Mouse (Mus musculus) bone marrow, adult 2 months (tissue): Measurements from ENCODE around the gene Hist1h2bm. TPM values are rescaled to one million over a fixed set of nuclear protein-coding genes. Genes with fewer than 3 reads are reported as not detected.
A peak's percentile ranks its signal among the peaks of the same experiment; 100 is the strongest.
"Not testable (repeated sequence)": the region's sequence is repeated elsewhere in the genome, so short reads cannot be mapped to it uniquely, and the experiment has no call there.

ENCODE experiments used
- H3K27ac ChIP-seq: fragments of 200-500 bp; 2 replicates; pipeline ENCODE4 v1.5.1; 2012; ENCODE audit warnings: low read depth, mild to moderate bottlenecking, control low read depth, inconsistent platforms, low read length; ENCODE audit not compliant: control insufficient read depth, poor library complexity, insufficient read depth
- H3K4me1 ChIP-seq: fragments of 200-500 bp; 2 replicates; pipeline ENCODE4 v1.6.1; 2011; ENCODE audit warnings: low read length; ENCODE audit not compliant: control insufficient read depth, insufficient read depth
- H3K4me3 ChIP-seq: fragments of 200-500 bp; replicated peaks from 2 replicates; pipeline ENCODE3; 2011; ENCODE audit warnings: mild to moderate bottlenecking, low read depth, low read length, control low read depth; ENCODE audit not compliant: control insufficient read depth
- CTCF ChIP-seq: fragments of 200-500 bp; IDR thresholded peaks from 2 replicates; pipeline ENCODE4 v1.5.1; 2011; ENCODE audit warnings: low read length, control low read depth; ENCODE audit not compliant: control insufficient read depth, insufficient read depth
- POLR2A ChIP-seq: fragments of 200-500 bp; IDR thresholded peaks from 2 replicates; pipeline ENCODE4 v1.6.1; 2011; ENCODE audit warnings: low read depth, mild to moderate bottlenecking, control low read depth, low read length, borderline replicate concordance; ENCODE audit not compliant: control insufficient read depth
- WGBS: fragments of 180-500 bp; shearing (Covaris S2); methylation state at CpG from one replicate; pipeline ENCODE4 v1.1.7; 2018; 5-methylcytosine and 5-hydroxymethylcytosine counted together
- polyA plus RNA-seq: library from polyadenylated mRNA; stranded (reverse); fragments of >200 nt; gene quantifications from 2 replicates; pipeline ENCODE4 v1.2.4, GENCODE M21; 2011; ENCODE audit warnings: low replicate concordance; ENCODE audit not compliant: missing spikeins, insufficient read depth, insufficient read length

Gene Hist1h2bm
- polyA plus RNA-seq, 1 experiment = 68.6 TPM

GRCm38 (mm10) chr13:21722993-21723836, 1.4 kb downstream of the Hist1h2bm start:
- no peak overlapping the region for H3K4me3 ChIP-seq
- no peak for TF ChIP-seq POLR2A
- TF ChIP-seq CTCF = no peak

GRCm38 (mm10) chr13:21727948-21728572, 6.2 kb downstream of the Hist1h2bm start:
- Histone ChIP-seq H3K27ac (no peak overlapping the region), H3K4me3 (no peak overlapping the region), H3K4me1 (no peaks in the 10 kb centered on the region; the same call in 1 of the 2 replicates)
- TF ChIP-seq CTCF (no peak), POLR2A (no peak)
- WGBS = 75% methylated on average over 11 of the region's 11 CpGs

More at GRCm38 (mm10) chr13:21722993-21723836, 1.4 kb downstream of the Hist1h2bm start:
- 47% methylated on average over 5 of the region's 5 CpGs for WGBS
- H3K4me1 ChIP-seq = no peaks in the 10 kb centered on the region; the same call in 1 of the 2 replicates
- no peak overlapping the region for H3K27ac ChIP-seq

- Histone ChIP-seq H3K4me1 (peaks cover 5% of the 10 kb centered on the region), H3K4me3 (no peak overlapping the region), H3K27ac (no peak overlapping the region)
- WGBS = 73% methylated on average over 1 of the region's 1 CpGs
- TF ChIP-seq POLR2A = no peak
- TF ChIP-seq CTCF = no peak
These were observed 7.7 kb downstream of the Hist1h2bm start for GRCm38 (mm10) chr13:21729544-21729943.

GRCm38 (mm10) chr13:21733466-21733865, 11.6 kb downstream of the Hist1h2bm start:
- Histone ChIP-seq H3K27ac (no peak overlapping the region), H3K4me3 (no peak overlapping the region), H3K4me1 (peaks cover 5% of the 10 kb centered on the region)
- TF ChIP-seq POLR2A (no peak), CTCF (no peak)
- 80% methylated on average over 5 of the region's 5 CpGs for WGBS

GRCm38 (mm10) chr13:21734010-21734905, 12.4 kb downstream of the Hist1h2bm start:
- WGBS = under 1% methylated on average over 21 of the region's 21 CpGs
- TF ChIP-seq POLR2A (no peak), CTCF (peak; percentile 77)

GRCm38 (mm10) chr13:21734906-21735767, 13.3 kb downstream of the Hist1h2bm start, which contains the start of gene Hist1h4j:
TSS of gene Hist1h4j (plus strand) at chr13:21735064.
- H3K4me1 ChIP-seq = not testable (repeated sequence)
- peak; percentile 98 for TF ChIP-seq POLR2A
- WGBS = under 1% methylated on average over 51 of the region's 56 CpGs

More at GRCm38 (mm10) chr13:21734010-21734905, 12.4 kb downstream of the Hist1h2bm start:
- Histone ChIP-seq H3K4me3 (peak overlapping the region; percentile 54), H3K4me1 (peaks cover 5% of the 10 kb centered on the region), H3K27ac (peak overlapping the region; percentile 93)

GRCm38 (mm10) chr13:21745006-21745405, 23.2 kb downstream of the Hist1h2bm start:
- Histone ChIP-seq H3K4me1 (peaks cover 2% of the 10 kb centered on the region; the same call in 1 of the 2 replicates), H3K4me3 (no peak overlapping the region), H3K27ac (no peak overlapping the region)
- WGBS = 55% methylated on average over 1 of the region's 1 CpGs
- no peak for TF ChIP-seq CTCF
- TF ChIP-seq POLR2A = no peak

More at GRCm38 (mm10) chr13:21734906-21735767, 13.3 kb downstream of the Hist1h2bm start, which contains the start of gene Hist1h4j:
- peak within 1 kb of the TSS; percentile 67 for H3K4me3 ChIP-seq
- H3K27ac ChIP-seq = peak within 1 kb of the TSS; percentile 93
